Mouse (Mus musculus): Measurements from ENCODE around the gene Rnf141. TPM values are rescaled to one million over a fixed set of nuclear protein-coding genes. Genes with fewer than 3 reads are reported as not detected.

Gene Rnf141
- polyA plus RNA-seq, 1 experiment from 2014 or later, result 35.8 TPM

GRCm38 (mm10) chr7:110777146-110778001, 66.9 kb downstream of the Rnf141 start:
- 88% methylated on average over 18 of the region's 18 CpGs for WGBS
- Histone ChIP-seq H3K9ac (replicated peaks) (no peak overlapping the region), H3K4me1 (peaks cover 40% of the 10 kb centered on the region), H3K36me3 (no peaks in the 10 kb centered on the region), H3K27me3 (replicated peaks) (no peaks in the 10 kb centered on the region), H3K27ac (replicated peaks) (no peak overlapping the region), H3K4me2 (no peak overlapping the region), H3K4me3 (replicated peaks) (no peak overlapping the region), H3K9me3 (replicated peaks) (no peaks in the 10 kb centered on the region)
- no peak for ATAC-seq (ENCODE audit: low FRiP score)

GRCm38 (mm10) chr7:110774674-110775073, 69.6 kb downstream of the Rnf141 start:
- Histone ChIP-seq H3K4me1 (peaks cover 15% of the 10 kb centered on the region), H3K27me3 (replicated peaks) (no peaks in the 10 kb centered on the region), H3K27ac (replicated peaks) (peak overlapping the region; percentile 75; the same call in 1 of the 2 replicates), H3K36me3 (no peaks in the 10 kb centered on the region), H3K4me2 (no peak overlapping the region), H3K9me3 (replicated peaks) (no peaks in the 10 kb centered on the region), H3K4me3 (replicated peaks) (no peak overlapping the region), H3K9ac (replicated peaks) (no peak overlapping the region)
- no peak for ATAC-seq (ENCODE audit: low FRiP score)
- WGBS, result 83% methylated on average over 8 of the region's 8 CpGs

- Histone ChIP-seq H3K36me3 (no peaks in the 10 kb centered on the region), H3K9me3 (replicated peaks) (no peaks in the 10 kb centered on the region), H3K27me3 (replicated peaks) (no peaks in the 10 kb centered on the region), H3K4me3 (replicated peaks) (no peak overlapping the region), H3K27ac (replicated peaks) (peak overlapping the region; percentile 75), H3K9ac (replicated peaks) (no peak overlapping the region), H3K4me1 (peaks cover 21% of the 10 kb centered on the region), H3K4me2 (peak overlapping the region; percentile 24)
- 0 out of 2 replicates have a peak, but pooled peaks have one; percentile 40 for ATAC-seq (ENCODE audit: low FRiP score)
- 80% methylated on average over 1 of the region's 1 CpGs for WGBS
These were observed 70.2 kb downstream of the Rnf141 start for GRCm38 (mm10) chr7:110774077-110774476.

GRCm38 (mm10) chr7:110773204-110774002, 70.9 kb downstream of the Rnf141 start:
- peak; percentile 43; the same call in 1 of the 2 replicates for ATAC-seq (ENCODE audit: low FRiP score)
- peaks cover 26% of the 10 kb centered on the region for H3K4me1 ChIP-seq
- WGBS, result 40% methylated on average over 14 of the region's 14 CpGs
- H3K27me3 ChIP-seq (replicated peaks), result no peaks in the 10 kb centered on the region
- no peak overlapping the region for H3K4me3 ChIP-seq (replicated peaks)
- peak overlapping the region; percentile 24 for H3K4me2 ChIP-seq
- no peak overlapping the region for H3K9ac ChIP-seq (replicated peaks)
- no peaks in the 10 kb centered on the region for H3K9me3 ChIP-seq (replicated peaks)
- H3K36me3 ChIP-seq, result no peaks in the 10 kb centered on the region
- peak overlapping the region; percentile 75 for H3K27ac ChIP-seq (replicated peaks)

GRCm38 (mm10) chr7:110772343-110772742, 71.9 kb downstream of the Rnf141 start:
- Histone ChIP-seq H3K27ac (replicated peaks) (no peak overlapping the region), H3K36me3 (no peaks in the 10 kb centered on the region), H3K9me3 (replicated peaks) (no peaks in the 10 kb centered on the region), H3K9ac (replicated peaks) (no peak overlapping the region), H3K4me1 (peaks cover 34% of the 10 kb centered on the region), H3K27me3 (replicated peaks) (no peaks in the 10 kb centered on the region), H3K4me3 (replicated peaks) (no peak overlapping the region), H3K4me2 (no peak overlapping the region)
- WGBS, result 82% methylated on average over 3 of the region's 3 CpGs
- no peak for ATAC-seq (ENCODE audit: low FRiP score)

- H3K27ac ChIP-seq (replicated peaks), result no peak overlapping the region
- peaks cover 34% of the 10 kb centered on the region for H3K4me1 ChIP-seq
- ATAC-seq (ENCODE audit: low FRiP score), result no peak
- H3K36me3 ChIP-seq, result no peaks in the 10 kb centered on the region
- 92% methylated on average over 4 of the region's 4 CpGs for WGBS
- H3K4me3 ChIP-seq (replicated peaks), result no peak overlapping the region
- no peak overlapping the region for H3K4me2 ChIP-seq
- no peaks in the 10 kb centered on the region for H3K9me3 ChIP-seq (replicated peaks)
- H3K9ac ChIP-seq (replicated peaks), result no peak overlapping the region
- no peaks in the 10 kb centered on the region for H3K27me3 ChIP-seq (replicated peaks)
These were observed 73.3 kb downstream of the Rnf141 start for GRCm38 (mm10) chr7:110770949-110771348.

- no peaks in the 10 kb centered on the region for H3K27me3 ChIP-seq (replicated peaks)
- no peaks in the 10 kb centered on the region for H3K36me3 ChIP-seq
- 0 out of 2 replicates have a peak overlapping the region, but pooled peaks have one; percentile 35 for H3K27ac ChIP-seq (replicated peaks)
- H3K4me3 ChIP-seq (replicated peaks), result peak overlapping the region; percentile 50
- ATAC-seq (ENCODE audit: low FRiP score), result no peak
- peak overlapping the region; percentile 83 for H3K4me2 ChIP-seq
- peaks cover 31% of the 10 kb centered on the region for H3K4me1 ChIP-seq
- H3K9ac ChIP-seq (replicated peaks), result peak overlapping the region; percentile 68
- 45% methylated on average over 4 of the region's 4 CpGs for WGBS
- H3K9me3 ChIP-seq (replicated peaks), result no peaks in the 10 kb centered on the region
These were observed 75.2 kb downstream of the Rnf141 start for GRCm38 (mm10) chr7:110769094-110769493.

GRCm38 (mm10) chr7:110768451-110769064, 75.7 kb downstream of the Rnf141 start:
- peak overlapping the region; percentile 35; the same call in 1 of the 2 replicates for H3K27ac ChIP-seq (replicated peaks)
- H3K4me1 ChIP-seq, result peaks cover 25% of the 10 kb centered on the region
- H3K4me3 ChIP-seq (replicated peaks), result peak overlapping the region; percentile 50
- peak; percentile 83 for ATAC-seq (ENCODE audit: low FRiP score)
- H3K9ac ChIP-seq (replicated peaks), result peak overlapping the region; percentile 68
- H3K36me3 ChIP-seq, result no peaks in the 10 kb centered on the region
- H3K9me3 ChIP-seq (replicated peaks), result no peaks in the 10 kb centered on the region
- peak overlapping the region; percentile 83 for H3K4me2 ChIP-seq
- no peaks in the 10 kb centered on the region for H3K27me3 ChIP-seq (replicated peaks)
- WGBS, result under 1% methylated on average over 54 of the region's 61 CpGs

GRCm38 (mm10) chr7:110768001-110768400, 76.3 kb downstream of the Rnf141 start, which contains the start of gene Ampd3:
Gene Ampd3, plus strand, starts transcription at chr7:110768206.
- Histone ChIP-seq H3K4me3 (replicated peaks) (peak within 1 kb of the TSS; percentile 50), H3K4me2 (peak within 1 kb of the TSS; percentile 83), H3K27me3 (replicated peaks) (no peaks in the 10 kb centered on the region), H3K9ac (replicated peaks) (peak within 1 kb of the TSS; percentile 68), H3K27ac (replicated peaks) (peak within 1 kb of the TSS; percentile 35; the same call in 1 of the 2 replicates), H3K4me1 (peaks cover 20% of the 10 kb centered on the region), H3K9me3 (replicated peaks) (no peaks in the 10 kb centered on the region), H3K36me3 (no peaks in the 10 kb centered on the region)
- WGBS, result 25% methylated on average over 10 of the region's 16 CpGs
- peak; percentile 56 for ATAC-seq (ENCODE audit: low FRiP score)

GRCm38 (mm10) chr7:110762605-110763180, 81.6 kb downstream of the Rnf141 start:
- Histone ChIP-seq H3K4me2 (no peak overlapping the region), H3K4me1 (peaks cover 2% of the 10 kb centered on the region), H3K27ac (replicated peaks) (no peak overlapping the region), H3K9me3 (replicated peaks) (no peaks in the 10 kb centered on the region), H3K9ac (replicated peaks) (no peak overlapping the region), H3K4me3 (replicated peaks) (no peak overlapping the region), H3K36me3 (no peaks in the 10 kb centered on the region), H3K27me3 (replicated peaks) (no peaks in the 10 kb centered on the region)
- 74% methylated on average over 5 of the region's 5 CpGs for WGBS
- no peak for ATAC-seq (ENCODE audit: low FRiP score)

- ATAC-seq (ENCODE audit: low FRiP score), result no peak
- H3K27me3 ChIP-seq (replicated peaks), result no peaks in the 10 kb centered on the region
These were observed 87.8 kb downstream of the Rnf141 start for GRCm38 (mm10) chr7:110756440-110756839.

More at GRCm38 (mm10) chr7:110756440-110756839, 87.8 kb downstream of the Rnf141 start:
- WGBS, result 73% methylated on average over 2 of the region's 2 CpGs
- H3K4me1 ChIP-seq, result peaks cover 2% of the 10 kb centered on the region; the same call in 1 of the 2 replicates
- H3K27ac ChIP-seq (replicated peaks), result no peak overlapping the region
- no peak overlapping the region for H3K4me3 ChIP-seq (replicated peaks)
- H3K4me2 ChIP-seq, result no peak overlapping the region
- H3K9me3 ChIP-seq (replicated peaks), result no peaks in the 10 kb centered on the region
- no peak overlapping the region for H3K9ac ChIP-seq (replicated peaks)
- H3K36me3 ChIP-seq, result no peaks in the 10 kb centered on the region

All from neural tube, embryonic 15.5 days (tissue).